Mouse (Mus musculus): ENCODE data around the gene Ahsa2.
"Not testable (repeated sequence)": the region's sequence is repeated elsewhere in the genome, so short reads cannot be mapped to it uniquely, and the experiment has no call there.

The Ahsa2 gene

GRCm38 (mm10) chr11:23497718-23498509, at the start of gene Ahsa2:
Gene Ahsa2 (minus strand): TSS chr11:23498030.
- DNase-seq: peak; percentile 99

- no peak for DNase-seq
Measured at GRCm38 (mm10) chr11:23537446-23537845, 39.6 kb upstream of the Ahsa2 start.

- DNase-seq: no peak
Measured at GRCm38 (mm10) chr11:23520473-23521205, 22.8 kb upstream of the Ahsa2 start, which contains the start of gene 1700093K21Rik. Gene 1700093K21Rik (minus strand): TSS chr11:23521155.

GRCm38 (mm10) chr11:23518981-23519380, 21.2 kb upstream of the Ahsa2 start:
- DNase-seq: no peak

GRCm38 (mm10) chr11:23515315-23515714, 17.5 kb upstream of the Ahsa2 start:
- DNase-seq: no peak

- DNase-seq: not testable (repeated sequence)
Measured at GRCm38 (mm10) chr11:23514785-23515184, 17.0 kb upstream of the Ahsa2 start.

- not testable (repeated sequence) for DNase-seq
Measured at GRCm38 (mm10) chr11:23504801-23505200, 7.0 kb upstream of the Ahsa2 start.

GRCm38 (mm10) chr11:23498609-23499008, 779 bp upstream of the Ahsa2 start:
- DNase-seq: no peak

GRCm38 (mm10) chr11:23497335-23497717, 504 bp downstream of the Ahsa2 start:
- peak; percentile 84 for DNase-seq

- DNase-seq: peak; percentile 12
Measured at GRCm38 (mm10) chr11:23496661-23497060, 1.2 kb downstream of the Ahsa2 start.

- no peak for DNase-seq
Measured at GRCm38 (mm10) chr11:23495231-23495630, 2.6 kb downstream of the Ahsa2 start.

- no peak for DNase-seq
Measured at GRCm38 (mm10) chr11:23492048-23492790, 5.6 kb downstream of the Ahsa2 start.

GRCm38 (mm10) chr11:23489955-23490354, 7.9 kb downstream of the Ahsa2 start:
- no peak for DNase-seq

- not testable (repeated sequence) for DNase-seq
Measured at GRCm38 (mm10) chr11:23465862-23466261, 32.0 kb downstream of the Ahsa2 start.
